Mouse (Mus musculus) c-Kit-positive CD71-positive TER-119-positive erythroid progenitor cells, embryonic 14.5 days (primary cell): ENCODE results near the gene Efhc1.
"Not testable (repeated sequence)": the region's sequence is repeated elsewhere in the genome, so short reads cannot be mapped to it uniquely, and the experiment has no call there.

Source experiments
- DNase-seq: peaks from one replicate; pipeline ENCODE4 v3.0.0-alpha.2; 2013; ENCODE audit warnings: low spot score

The Efhc1 gene

DNA sequence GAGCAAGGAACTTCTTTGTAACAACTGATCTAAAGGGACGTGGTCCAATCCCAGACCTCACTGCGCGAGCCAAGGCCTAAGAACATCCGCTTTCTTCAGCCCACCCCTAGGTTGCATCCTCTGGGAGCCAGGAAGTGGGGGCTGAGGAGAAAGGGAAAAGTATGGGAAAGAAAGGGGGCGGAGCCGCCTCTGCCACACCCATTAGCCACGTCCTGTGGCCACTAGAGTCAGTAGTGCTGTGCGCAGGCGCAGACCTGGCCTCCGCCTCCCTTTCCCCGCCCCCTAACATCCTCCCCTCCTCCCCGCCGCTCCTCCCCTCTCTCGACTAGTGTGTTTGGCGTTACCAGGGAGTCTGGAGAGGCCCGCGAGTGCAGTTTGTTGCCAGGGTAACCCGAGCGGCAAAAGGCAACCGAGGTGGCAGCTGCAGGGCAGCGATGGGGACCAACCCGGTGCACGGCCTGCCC is at the start of gene Efhc1:
Gene Efhc1, plus strand, starts transcription at position 327 of the 464 bp plus-strand sequence.
- peak; percentile 74 for DNase-seq

DNA sequence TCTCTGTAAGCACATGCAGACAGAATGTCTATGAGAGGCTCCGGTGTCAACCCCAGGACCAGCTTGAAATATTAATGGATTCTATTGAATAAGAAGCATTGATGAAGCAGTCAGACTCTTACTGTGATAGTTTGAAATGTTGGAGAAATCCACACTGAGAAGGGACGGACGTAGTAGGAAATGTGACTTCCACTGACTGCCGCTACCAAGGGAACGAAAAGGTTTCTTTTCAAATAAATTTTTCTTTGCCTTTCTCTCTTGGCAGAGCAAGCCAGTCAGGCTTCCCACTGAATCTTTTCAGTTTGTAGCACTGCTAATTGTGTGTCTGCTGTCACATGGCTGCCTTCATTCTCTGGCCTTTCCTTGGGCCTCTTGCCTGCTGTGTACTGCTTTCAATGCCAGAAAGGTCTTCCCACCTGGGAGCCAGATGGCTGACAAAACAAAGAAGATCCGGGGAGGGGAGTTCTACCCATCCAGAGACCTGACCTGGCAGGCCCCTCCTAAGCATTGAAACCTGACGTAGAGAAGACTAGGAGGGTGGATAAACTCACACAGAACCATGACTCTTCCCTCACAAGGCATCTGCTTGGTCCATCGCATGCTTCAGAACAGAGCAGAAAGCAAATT is 45.8 kb upstream of the Efhc1 start:
- DNase-seq, result no peak

DNA sequence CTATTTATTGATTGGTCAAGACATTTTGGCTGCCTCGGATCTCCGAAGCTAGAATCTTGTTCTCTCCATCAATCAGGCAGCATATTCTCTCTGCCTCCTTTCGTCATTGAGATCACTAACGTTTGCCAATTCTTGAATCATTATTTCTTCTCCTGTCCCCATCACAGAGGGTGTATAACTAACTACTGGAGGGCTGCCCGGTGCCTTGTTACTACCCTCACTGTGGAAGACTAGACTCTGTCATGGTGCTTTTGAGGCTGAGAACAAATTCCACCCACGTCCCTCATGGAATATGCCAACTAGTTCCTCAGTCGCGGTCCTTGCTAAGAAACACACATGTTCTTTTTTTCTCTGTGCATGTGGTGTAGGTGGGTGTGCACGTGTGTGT is 45.3 kb upstream of the Efhc1 start:
- no peak for DNase-seq

DNA sequence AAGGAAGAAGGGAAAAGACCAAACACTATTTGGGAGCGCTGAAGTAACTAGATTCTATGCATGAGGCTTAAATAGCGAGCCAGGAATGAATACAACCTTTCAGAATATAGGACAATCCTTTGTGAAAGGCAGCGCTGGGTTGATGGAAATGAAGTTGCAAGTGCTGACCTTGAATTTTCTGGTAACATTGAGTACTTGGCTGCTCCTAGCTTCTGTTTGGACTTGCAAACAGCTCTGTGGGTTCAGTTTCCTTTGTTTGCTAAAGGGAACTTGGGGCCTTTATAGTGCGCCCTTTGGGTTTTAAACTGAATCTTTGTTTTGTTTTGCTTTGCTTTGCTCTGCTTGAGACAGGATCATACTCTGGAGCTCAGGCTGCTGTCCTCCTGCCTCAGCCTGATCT is 42.9 kb upstream of the Efhc1 start:
- no peak for DNase-seq

DNA sequence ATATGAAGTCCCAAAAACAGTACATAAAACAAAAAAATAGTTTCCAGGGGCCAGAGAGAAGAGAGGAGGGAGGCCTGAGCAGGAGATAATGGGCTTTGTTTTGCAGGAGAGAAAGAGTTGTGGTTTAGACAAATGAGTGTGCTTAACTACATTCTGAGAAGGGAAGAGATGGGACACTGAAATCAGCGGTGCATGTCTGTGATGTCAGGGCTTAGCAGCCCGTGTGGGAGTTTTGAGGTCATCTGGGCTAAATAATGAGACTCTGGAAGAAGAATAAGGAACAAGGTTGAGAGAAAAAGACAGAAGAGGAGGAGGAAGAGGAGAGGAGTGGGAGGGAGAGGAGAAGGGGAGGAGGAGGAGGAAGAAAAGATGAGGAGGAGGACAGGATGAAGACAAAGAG is 39.3 kb upstream of the Efhc1 start:
- DNase-seq, result no peak

DNA sequence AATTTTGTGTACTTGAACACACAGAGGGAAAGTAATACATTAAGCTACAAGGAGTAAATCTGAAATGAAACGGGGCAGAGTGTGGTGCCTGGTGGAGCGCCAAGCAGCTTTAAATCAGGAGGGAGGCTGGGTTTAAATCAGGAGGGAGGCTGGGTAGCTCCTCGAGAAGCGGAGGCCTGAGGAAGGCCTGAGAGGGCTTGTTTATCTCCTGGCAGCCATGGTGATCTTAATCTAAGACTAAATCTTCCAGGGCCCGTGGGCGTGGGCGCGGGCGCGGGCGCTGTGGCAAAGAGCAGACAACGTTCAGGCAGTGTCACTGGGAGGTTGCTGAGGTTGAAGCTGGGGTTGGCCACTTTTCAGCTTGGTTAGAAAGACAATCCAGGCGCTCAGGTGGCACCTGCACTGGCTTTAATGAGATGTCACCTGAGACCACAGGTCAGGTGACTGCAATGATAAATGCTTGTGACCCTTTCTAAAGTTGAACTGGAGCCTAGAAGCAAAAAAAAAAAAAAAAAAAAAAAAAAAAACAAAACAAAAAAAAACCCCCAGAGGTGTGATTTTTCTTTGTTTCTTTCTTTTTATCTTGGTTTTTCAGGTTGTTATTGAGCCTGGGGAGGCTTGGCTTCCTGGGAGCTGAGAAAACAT is 38.8 kb upstream of the Efhc1 start:
- DNase-seq, result no peak

DNA sequence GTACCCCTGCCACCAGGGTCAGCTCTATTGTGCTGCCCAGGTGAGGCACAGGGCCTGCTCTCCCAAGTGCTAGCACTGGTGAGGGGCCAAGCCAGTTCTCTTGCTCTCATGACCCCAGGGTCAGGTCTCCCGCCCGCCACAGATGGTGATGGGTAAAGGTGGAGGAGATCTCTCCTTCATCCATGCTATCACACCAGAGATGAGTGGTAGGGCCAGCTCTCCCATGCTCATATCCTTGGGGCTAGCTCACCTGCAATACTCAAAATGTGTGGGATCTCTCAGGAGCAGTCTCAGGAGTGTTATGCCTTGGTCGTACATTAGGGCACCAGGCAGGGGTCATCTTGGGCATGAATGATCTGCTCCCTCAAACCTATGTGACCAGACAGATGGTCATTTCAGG is 36.7 kb upstream of the Efhc1 start:
- no peak for DNase-seq

DNA sequence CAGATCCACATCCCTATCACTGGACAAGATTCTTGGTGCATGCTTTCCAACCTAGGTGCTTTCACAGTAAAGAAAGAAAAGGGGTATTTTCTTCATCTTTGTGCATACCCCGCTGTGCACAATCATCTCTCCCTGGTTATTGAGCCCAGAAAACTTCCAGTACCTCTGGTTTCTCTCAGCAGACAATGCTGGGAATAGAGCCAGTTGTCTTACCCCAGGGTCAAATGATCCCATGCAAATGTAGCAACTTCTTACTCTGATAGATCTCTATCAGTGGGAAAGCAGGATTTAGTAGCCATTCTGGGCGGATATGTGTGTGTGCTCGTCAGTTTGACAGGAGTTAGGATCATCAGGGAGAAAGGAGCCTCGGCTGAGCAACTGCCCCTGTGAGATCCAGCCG is 35.8 kb upstream of the Efhc1 start:
- DNase-seq, result no peak

DNA sequence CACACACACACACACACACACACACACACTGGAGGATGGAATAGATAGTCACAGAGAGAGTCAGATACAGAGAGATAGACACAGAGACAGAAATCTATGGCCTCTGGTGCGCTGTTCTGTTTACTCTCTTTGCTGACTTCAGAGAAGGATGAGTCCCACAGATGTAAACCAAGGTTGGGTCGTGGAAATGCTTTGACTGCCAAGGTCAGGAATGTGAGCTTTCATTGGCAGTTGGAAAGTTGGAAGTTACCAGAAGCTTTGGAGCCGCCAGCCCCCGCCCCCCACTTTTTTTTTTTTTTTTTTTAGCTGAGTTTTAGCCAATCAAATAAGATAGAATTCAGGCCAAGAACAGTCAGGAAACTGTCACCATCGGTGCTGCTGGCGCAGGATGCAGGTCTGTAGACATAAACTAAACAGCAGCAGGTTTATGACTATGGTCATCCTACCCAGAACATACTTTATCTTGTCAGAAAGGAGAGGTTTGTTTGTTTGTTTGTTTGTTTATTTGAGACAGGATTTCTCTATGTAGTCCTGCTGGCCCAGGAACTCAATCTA is 33.9 kb upstream of the Efhc1 start:
- DNase-seq, result no peak

DNA sequence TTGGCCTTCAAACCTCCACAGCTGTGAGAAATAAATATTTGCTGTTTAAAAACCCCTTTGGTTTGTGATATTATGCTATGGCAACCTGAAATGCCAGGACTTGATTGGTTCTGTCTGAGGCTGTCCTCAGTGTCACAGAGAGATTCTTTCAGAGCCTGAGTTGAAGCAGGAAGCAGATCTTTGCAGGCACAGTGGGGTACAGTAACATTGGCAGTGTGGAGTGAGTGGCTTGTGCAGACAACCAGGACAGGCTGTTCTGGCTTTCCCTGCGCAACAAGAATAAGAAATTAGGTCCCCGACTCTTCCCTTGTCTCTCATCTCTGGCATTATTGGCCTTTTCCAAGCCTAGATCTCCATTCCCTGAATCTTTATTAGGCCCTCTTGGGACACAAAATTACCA is 31.7 kb upstream of the Efhc1 start:
- no peak for DNase-seq

DNA sequence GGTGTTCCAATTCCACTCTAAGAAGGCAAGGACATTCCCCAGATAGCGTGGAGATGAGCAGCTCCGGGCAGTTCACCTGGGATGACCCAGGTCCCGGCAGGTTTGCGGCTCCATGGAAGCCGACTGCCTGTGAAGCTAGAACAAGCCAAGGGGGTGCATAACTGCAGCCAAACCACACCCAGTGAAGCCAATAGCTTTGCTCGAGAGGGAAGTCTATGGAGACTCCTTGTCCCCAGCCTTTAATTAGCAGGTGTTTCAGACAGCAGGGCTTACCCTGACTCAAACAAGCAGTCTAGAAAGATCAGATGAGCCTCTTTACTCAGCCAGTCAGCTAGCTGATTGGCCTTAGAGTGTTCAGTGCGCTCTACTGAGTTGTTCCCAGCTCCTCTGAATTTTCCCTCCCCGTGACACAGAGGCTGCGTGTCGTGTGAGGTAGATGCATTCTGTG is 30.3 kb upstream of the Efhc1 start:
- no peak for DNase-seq

DNA sequence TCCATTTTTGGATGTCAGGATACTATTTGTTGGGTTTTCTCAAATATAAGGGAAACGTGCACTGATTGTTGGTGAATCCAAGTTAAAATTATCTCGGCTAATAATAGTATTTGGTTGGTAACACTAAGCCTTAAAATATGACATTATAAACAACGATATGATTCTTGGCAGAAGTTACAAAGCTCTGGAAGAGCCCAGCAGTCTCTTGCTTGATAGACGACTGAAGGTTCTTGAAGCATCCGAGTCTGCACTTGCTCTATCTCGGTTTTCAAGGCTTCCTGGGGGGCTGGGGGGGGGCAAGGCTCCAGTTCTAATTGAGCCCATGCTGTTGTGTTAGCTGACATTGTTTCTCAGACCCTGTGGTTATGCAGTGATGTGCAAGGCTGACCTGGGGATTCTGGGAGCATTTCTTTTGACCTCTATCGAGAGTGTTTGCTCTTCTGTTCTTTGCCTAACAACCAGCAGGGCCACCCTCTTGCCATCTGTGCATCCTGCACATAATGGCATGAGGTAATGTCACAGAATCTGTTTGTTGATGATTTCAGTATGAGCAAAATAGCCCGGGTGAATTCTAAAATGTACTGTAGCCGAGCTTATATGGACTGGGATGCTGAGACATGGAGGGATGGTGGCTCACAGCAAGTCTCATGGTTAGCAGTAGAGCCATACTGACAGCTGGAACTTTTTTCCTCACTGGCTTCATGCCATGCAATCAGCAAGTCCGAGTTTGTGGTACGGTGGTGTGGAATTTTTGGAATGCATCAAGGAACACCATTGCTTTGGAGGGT is 28.6 kb upstream of the Efhc1 start:
- no peak for DNase-seq

DNA sequence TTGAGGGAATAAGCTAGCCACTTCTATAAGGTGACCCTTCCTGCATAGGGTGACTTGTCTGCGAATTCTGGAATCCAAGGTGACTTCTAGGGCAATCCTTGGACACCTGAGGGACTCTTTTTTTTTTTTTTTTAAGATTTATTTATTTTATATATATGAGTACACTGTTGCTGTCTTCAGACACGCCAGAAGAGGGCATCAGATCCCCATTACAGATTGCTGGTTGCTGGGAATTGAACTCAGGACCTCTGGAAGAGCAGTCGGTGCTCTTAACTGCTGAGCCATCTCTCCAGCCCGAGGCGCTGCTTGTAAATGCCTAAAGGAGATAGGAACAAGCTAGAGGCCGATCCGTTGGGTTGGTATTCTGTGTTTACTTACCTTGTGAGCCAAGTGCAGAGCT is 26.1 kb upstream of the Efhc1 start:
- not testable (repeated sequence) for DNase-seq

DNA sequence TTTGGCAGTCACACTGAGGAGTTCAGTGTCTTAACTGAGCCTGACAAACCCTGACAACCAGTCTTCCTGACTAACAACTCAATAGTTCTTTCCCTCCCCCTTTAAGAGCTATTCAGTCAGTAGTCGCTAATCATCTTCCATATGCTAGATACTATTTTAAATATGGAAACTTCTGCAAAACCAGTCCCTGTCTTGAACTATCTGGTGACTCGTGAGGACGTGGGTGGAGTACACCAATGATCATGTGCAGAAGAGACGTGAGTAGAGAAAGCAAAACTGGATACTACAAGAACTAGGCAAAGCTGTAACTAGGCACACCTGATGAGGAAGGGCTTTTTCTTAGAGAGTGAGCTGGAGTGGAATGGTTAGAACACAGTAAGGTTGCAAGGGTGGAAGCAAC is 25.5 kb upstream of the Efhc1 start:
- DNase-seq, result no peak

DNA sequence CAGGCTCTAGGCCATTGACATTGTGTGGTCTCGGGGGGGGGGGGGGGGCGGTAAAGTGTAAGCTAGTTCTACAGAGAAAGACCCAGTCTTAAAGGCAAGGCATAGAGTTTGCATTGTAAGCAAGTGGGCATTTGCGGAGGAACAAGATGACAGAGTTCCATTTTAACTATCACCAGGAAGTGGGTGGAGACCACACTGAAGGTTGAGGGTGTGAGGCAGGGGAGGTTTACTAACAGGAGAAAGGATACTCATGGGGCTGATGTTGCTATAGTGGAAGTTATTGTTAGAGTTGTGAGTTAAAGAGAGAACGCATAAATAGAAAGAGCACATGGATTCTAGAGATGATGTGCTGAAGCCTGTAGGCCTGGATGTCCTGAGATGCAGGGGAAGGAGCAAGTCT is 25.1 kb upstream of the Efhc1 start:
- no peak for DNase-seq

DNA sequence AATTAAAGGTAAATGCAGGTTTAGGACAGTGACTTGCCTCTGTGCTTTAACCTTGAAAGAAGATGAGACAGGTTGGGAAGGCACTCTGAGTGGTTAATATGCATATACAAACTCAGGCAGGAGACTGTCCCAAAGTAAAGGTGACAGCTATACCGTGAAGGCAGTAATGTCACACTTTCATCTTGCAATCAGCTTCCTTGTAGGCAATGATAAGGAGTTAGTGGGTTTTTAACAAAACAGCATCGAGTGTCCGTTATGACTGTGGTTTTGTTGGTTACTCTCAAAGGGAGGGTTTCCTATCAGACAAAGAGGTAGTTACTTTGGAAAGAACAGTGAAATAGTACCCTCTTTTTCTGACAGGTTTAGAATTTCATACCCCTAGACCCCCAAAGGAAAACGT is 22.9 kb upstream of the Efhc1 start:
- DNase-seq, result no peak

DNA sequence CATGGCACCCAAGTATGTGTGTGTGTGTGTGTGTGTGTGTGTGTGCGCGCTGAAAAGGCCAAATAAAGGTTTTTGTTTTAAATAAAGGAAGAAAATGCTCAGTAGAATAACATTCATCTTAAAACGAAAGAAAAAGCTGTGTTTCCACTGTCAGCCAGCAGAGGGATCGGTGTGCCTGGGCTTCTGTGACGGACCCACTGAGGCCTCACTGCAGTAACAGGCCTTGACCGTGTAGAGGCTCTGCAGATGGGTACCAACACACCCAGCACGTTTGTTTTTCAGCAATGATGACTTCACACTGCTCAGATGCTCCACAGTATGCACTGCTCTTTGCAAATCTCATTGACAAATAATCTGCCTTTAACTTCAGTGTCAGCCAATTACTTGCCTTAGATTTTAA is 18.0 kb upstream of the Efhc1 start:
- peak; percentile 31 for DNase-seq

DNA sequence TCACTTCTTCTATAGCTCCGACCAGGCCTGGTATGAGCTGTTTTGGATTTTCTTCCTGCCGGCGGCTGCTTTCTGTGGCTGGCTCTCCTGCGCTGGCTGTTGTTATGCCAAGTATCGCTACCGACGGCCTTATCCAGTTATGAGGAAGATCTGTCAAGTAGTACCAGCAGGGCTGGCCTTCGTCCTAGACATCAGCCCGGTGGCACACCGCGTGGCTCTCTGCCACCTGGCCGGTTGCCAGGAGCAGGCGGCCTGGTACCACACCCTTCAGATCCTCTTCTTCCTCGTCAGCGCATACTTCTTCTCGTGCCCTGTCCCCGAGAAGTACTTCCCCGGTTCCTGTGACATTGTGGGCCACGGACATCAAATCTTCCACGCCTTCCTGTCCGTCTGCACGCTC is 16.3 kb upstream of the Efhc1 start:
- DNase-seq, result no peak

DNA sequence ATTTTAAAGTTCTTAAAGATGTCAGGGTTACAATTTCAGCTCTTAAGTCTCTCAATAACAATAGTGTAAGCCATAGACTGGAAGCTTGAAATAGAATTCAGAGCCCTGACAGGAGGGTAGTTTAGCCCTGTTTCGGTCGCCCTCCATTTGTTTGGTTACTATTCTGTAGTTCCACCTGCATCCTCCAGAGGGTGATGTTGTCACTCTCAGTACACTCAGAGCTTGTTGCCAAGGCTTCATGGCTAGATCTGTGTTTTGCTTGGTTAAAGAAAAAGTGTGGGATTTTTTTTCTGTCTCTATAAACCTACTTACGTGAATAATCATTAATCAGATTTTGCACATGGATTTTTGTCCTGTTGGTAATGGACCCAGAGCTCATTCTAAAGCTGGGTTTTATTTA is 12.4 kb upstream of the Efhc1 start:
- peak; percentile 48 for DNase-seq

DNA sequence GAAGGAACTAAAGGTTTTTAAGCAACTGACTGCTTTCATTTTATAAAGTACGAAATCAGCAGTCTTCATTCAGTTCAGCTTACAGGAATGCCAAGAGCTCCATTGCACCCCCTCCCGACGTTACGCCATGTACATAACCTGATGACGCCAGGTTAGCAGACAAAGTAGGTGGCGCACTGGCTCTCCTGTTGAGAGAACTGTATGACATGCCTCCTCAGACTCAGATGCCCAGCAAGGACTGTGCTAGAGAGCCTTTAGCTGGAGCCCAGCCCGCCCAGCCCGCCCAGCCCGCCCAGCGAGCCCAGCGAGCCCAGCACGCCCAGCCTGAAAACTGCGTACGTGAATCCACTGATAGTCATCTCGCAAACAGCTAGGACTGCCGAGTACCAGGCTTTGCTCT is 11.3 kb upstream of the Efhc1 start:
- no peak for DNase-seq

DNA sequence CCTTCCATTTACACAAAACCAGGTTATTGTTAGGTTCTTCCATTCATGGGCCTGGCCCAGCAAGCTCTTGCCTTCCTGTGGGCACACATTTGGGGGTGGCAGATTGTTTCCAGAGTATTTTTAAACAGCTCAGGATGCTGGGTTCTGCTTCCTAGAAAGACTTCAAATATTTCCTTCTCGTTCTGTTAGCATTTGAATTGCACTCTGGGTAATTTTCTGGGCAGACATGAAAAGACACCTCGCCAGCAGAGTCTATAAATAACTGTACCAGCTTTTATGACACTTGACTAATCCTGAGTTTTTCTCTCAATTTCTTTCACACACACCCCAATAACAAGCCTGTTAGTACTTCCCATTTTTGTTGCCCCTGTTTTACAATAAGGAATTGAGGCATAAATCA is 10.1 kb upstream of the Efhc1 start:
- DNase-seq, result no peak

DNA sequence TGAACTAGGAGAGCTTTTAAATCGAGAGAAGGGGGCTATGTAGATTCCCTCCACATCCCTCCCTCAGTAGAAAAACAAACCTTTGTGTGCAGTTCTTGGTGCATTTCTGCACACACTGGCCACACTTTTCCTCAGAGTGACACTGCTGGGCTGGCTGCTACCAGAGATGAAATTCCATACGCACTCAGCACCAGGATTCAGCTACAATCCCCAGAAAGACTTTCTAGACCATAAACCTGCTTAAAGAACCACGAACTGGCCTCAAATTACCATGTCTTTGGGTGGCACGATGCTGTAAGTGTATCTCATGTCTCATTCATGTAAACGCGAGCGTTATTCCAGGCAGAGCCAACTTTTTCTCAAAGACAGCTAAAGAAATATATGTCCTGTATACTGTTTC is 9.6 kb upstream of the Efhc1 start:
- DNase-seq, result no peak

DNA sequence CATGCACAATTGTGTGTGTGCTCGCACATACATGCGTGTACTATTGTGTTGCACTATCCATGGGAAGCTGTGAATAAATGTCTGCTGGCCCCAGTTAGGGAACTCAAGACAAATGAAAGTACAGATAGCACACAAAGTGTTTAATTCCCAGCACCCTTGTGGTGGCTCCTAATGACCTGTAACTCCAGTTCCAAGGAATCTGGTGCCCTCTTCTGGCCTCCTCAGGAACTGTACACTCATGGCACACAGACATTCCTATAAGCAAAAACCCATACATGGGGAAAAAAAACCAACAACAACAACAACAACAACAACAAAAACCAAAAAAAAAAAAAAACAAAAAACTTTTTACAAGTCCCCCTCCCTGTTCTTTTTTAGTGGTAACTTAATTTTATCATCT is 8.4 kb upstream of the Efhc1 start:
- no peak for DNase-seq
